Mouse (Mus musculus) embryo, embryonic 10.5 days (tissue): Measurements from ENCODE around the gene Nfat5.

Source experiments
- DNase-seq: peaks from one replicate; pipeline ENCODE4 v3.0.0-alpha.2; 2015; ENCODE audit warnings: low spot score

The Nfat5 gene

DNA sequence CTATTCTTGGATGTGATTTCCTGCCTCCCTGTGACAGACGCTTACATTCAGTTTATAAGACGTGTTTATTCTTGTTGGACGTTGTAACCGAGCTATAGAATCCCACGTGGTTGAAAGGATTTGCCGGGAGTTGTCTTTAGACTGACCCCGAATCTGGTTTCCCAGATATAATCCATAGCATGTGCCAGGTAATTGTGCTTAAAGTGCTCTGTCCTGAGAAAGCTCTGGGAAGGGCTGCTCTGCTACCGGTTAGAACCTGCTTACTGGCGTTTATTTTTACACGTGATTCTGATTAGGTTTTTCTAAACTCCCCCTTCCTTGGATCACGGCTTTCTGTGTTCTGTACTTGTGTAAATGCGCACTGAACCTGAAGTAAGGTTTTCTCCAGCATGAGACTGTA lies 104.4 kb downstream of the Nfat5 start:
- DNase-seq = peak; percentile 26

DNA sequence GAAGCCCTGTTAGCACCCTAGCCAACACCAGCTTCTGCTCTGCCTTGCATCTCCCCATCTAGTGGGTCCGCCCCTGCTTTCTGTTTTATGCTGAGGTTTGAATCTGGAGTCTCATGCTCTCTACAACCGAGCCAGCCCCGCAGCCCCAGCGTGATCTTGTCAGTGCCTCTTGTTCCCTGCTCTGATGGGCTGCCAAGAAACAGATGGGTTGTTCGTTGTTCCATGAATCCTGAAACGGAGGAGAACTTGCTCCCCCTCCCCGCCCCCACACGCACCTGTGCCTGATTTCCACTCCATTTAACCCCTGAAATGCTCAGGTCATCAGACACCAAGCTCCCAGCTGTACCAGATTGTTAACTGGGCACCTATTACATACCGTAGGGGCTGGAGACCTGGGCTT lies 106.2 kb downstream of the Nfat5 start:
- DNase-seq = peak; percentile 15

GRCm38 (mm10) chr8:107401866-107402265 lies 108.6 kb downstream of the Nfat5 start:
- no peak for DNase-seq

- peak; percentile 94 for DNase-seq
Measured at GRCm38 (mm10) chr8:107403038-107403781, 109.9 kb downstream of the Nfat5 start, which contains the start of gene Nqo1. Gene Nqo1, minus strand, starts transcription at chr8:107403206.

GRCm38 (mm10) chr8:107404057-107404456 lies 110.8 kb downstream of the Nfat5 start:
- DNase-seq = no peak

- no peak for DNase-seq
Measured at GRCm38 (mm10) chr8:107405935-107406334, 112.7 kb downstream of the Nfat5 start.

DNA sequence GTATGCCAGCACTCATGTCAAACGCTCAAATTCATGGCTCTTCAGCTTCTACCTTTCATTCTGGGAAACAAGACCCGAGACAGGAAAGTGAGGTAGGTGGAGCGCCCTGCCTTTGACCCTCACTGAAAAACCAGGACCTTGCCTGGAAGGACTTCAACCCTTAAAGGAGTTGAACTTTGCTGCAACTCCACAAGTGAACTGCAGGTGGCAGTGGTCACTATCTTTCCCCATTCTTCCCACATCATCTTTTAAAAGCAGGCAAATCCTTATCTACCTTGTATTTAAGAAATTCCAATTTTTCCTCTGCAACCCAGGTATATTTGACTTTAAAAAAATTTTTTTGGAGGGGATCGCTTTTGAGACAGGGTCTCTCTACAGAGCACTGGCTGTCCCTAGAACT lies 118.1 kb downstream of the Nfat5 start:
- DNase-seq = peak; percentile 71

GRCm38 (mm10) chr8:107412552-107412951 lies 119.3 kb downstream of the Nfat5 start:
- DNase-seq = no peak

DNA sequence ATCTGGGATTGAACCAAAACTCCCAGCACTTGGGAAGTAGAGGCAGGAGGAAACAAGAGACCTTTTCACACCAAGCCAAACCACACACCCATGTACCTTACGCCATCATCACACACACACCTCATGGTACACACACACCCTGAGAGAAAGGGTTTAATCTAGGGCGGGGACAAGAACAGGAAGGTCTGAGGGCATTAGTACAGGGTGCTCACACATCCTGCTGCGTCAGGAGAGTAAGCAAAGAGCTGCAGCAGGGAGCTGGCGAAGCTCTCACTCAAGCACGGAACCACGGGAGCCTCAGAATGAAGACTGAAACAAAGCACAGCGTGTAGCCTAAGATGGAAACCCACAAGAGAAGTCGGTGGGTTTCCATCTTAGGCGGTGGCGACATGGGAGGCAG lies 120.6 kb downstream of the Nfat5 start:
- no peak for DNase-seq

- DNase-seq = no peak
Measured at GRCm38 (mm10) chr8:107417001-107417400, 123.7 kb downstream of the Nfat5 start.

GRCm38 (mm10) chr8:107424176-107424575 lies 130.9 kb downstream of the Nfat5 start:
- no peak for DNase-seq

GRCm38 (mm10) chr8:107424597-107425229 lies 131.4 kb downstream of the Nfat5 start, which contains the start of gene Nob1:
Gene Nob1, minus strand, starts transcription at chr8:107425051.
- peak; percentile 98 for DNase-seq

GRCm38 (mm10) chr8:107425230-107425597 lies 131.9 kb downstream of the Nfat5 start:
- DNase-seq = no peak
